Mouse (Mus musculus) lung, embryonic 16.5 days (tissue): ENCODE data around the gene Sowahb. TPM values are rescaled to one million over a fixed set of nuclear protein-coding genes. Genes with fewer than 3 reads are reported as not detected.
A peak's percentile ranks its signal among the peaks of the same experiment; 100 is the strongest.

Experiments
- ATAC-seq: fragments of 200-750 bp; cut with Nextera tagmentation; 2 replicates; pipeline ENCODE4 v1.8.0; 2017; ENCODE audit warnings: low read depth, mild to moderate bottlenecking, moderate library complexity
- H3K27ac ChIP-seq: fragments of 300-500 bp; sonication (generic); 2 replicates; pipeline ENCODE4 v1.5.1; 2014; ENCODE audit warnings: mild to moderate bottlenecking, control low read depth, low read length
- H3K27me3 ChIP-seq: fragments of 300-500 bp; sonication (generic); 2 replicates; pipeline ENCODE4 v1.6.1; 2014; ENCODE audit warnings: low read depth, low read length, mixed read lengths; ENCODE audit not compliant: control insufficient read depth, insufficient read depth
- H3K36me3 ChIP-seq: fragments of 300-500 bp; sonication (generic); 2 replicates; pipeline ENCODE4 v1.6.1; 2014; ENCODE audit warnings: low read length; ENCODE audit not compliant: control insufficient read depth, insufficient read depth
- H3K4me1 ChIP-seq: fragments of 300-500 bp; sonication (generic); replicated peaks from 2 replicates; pipeline ENCODE4 v1.6.1; 2014; ENCODE audit warnings: low read length, mixed read lengths; ENCODE audit not compliant: control insufficient read depth, insufficient read depth
- H3K4me2 ChIP-seq: fragments of 300-500 bp; sonication (generic); 2 replicates; pipeline ENCODE4 v1.6.1; 2014; ENCODE audit warnings: low read depth, low read length, control low read depth
- H3K4me3 ChIP-seq: fragments of 300-500 bp; sonication (generic); 2 replicates; pipeline ENCODE4 v1.5.1; 2014; ENCODE audit warnings: mild to moderate bottlenecking, low read length, control low read depth
- H3K9ac ChIP-seq: fragments of 300-500 bp; sonication (generic); 2 replicates; pipeline ENCODE4 v1.6.1; 2014; ENCODE audit warnings: low read length, control low read depth
- H3K9me3 ChIP-seq: fragments of 300-500 bp; sonication (generic); 2 replicates; pipeline ENCODE4 v1.6.1; 2016; ENCODE audit warnings: low read length; ENCODE audit not compliant: control insufficient read depth
- WGBS: fragments of 180-500 bp; shearing (Covaris S2); extraction: QIAGEN DNeasy Blood & Tissue Kit; methylation state at CpG from one replicate; pipeline ENCODE4 v1.1.7; 2014; 5-methylcytosine and 5-hydroxymethylcytosine counted together
- polyA plus RNA-seq: library from polyadenylated mRNA; unstranded; fragments of >200 nt; fragmentation: Nextera tagmentation; extraction: Ambion mirVana; gene quantifications from 2 replicates; pipeline ENCODE4 v1.2.1, GENCODE M21; 2015

Gene Sowahb
- polyA plus RNA-seq, 1 experiment from 2014 or later, result 1.2 TPM

GRCm38 (mm10) chr5:93077661-93078323 is 33.0 kb upstream of the Sowahb start:
- Histone ChIP-seq H3K36me3 (no peaks in the 10 kb centered on the region), H3K27ac (no peak overlapping the region)

GRCm38 (mm10) chr5:93060865-93061264 is 16.0 kb upstream of the Sowahb start:
- Histone ChIP-seq H3K9me3 (no peaks in the 10 kb centered on the region), H3K36me3 (no peaks in the 10 kb centered on the region), H3K4me3 (no peak overlapping the region), H3K4me2 (no peak overlapping the region), H3K4me1 (no peaks in the 10 kb centered on the region), H3K27ac (no peak overlapping the region), H3K27me3 (no peaks in the 10 kb centered on the region), H3K9ac (no peak overlapping the region)
- WGBS, result 78% methylated on average over 4 of the region's 4 CpGs
- ATAC-seq, result no peak

More at GRCm38 (mm10) chr5:93077661-93078323, 33.0 kb upstream of the Sowahb start:
- no peak for ATAC-seq
- no peak overlapping the region for H3K4me3 ChIP-seq
- H3K4me1 ChIP-seq, result no peaks in the 10 kb centered on the region; the same call in 1 of the 2 replicates
- no peak overlapping the region for H3K9ac ChIP-seq
- no peaks in the 10 kb centered on the region for H3K27me3 ChIP-seq
- no peak overlapping the region for H3K4me2 ChIP-seq
- H3K9me3 ChIP-seq, result no peaks in the 10 kb centered on the region
- WGBS, result 60% methylated on average over 7 of the region's 7 CpGs

DNA sequence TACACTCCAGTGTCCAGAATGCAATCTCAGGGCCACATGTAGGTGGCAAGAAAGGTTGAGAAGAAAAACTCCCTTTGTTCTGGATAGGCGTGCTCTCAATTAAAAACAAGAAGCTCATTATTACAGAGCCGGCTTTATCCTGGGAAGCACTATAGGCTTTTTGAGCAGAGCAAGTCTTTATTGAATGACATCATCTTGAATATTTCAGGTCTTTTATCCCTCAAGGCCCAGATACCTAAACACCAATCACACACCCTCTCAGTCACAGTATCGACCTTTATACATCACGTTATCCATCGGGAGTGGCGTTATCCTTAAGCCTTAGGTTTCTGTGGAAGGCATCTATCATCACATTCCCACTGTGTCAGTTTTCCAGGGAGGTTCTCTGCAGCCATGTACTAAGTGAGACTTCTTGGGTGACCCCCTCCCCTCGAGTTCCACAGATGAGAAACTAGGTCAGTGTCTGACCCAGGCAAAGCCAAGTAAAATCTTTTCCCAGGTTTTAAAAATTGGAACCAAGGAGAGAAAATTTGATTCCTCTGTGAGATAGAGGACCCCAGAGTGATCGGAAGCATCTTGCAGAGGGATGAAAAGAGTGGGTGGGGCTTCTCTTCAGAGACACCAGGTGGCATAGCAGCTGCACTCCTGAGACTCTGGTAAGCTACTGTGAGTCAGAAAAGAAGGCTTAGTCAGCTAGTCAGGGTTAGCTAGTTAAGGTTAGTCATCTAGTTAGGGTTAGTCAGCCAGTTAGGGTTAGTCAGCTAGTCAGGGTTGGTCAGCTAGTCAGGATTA is 9.0 kb upstream of the Sowahb start:
- WGBS, result 52% methylated on average over 8 of the region's 8 CpGs

DNA sequence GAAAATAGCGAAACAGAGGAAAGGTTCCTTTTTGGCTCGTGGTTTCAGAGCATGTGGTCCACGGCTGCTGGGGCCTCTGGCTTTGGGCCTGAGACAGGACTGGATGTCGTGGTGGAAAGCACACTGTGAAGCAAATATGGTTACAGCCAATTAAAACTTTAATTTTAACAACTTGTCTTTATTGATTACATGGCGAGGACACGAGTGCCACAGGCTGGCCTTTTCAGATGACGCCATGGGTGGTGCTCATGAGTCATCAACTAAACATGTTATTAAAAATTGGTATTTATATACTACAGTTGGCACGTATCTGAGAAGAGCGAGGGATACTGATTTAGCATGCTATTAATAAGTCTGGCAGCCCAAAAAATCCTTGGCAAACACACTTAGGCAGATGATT is 7.1 kb upstream of the Sowahb start:
- no peak overlapping the region for H3K27ac ChIP-seq
- H3K4me2 ChIP-seq, result no peak overlapping the region
- no peak overlapping the region for H3K4me3 ChIP-seq
- peaks cover under 1% of the 10 kb centered on the region; the same call in 1 of the 2 replicates for H3K27me3 ChIP-seq
- ATAC-seq, result no peak
- 62% methylated on average over 9 of the region's 9 CpGs for WGBS
- no peaks in the 10 kb centered on the region; the same call in 1 of the 2 replicates for H3K4me1 ChIP-seq
- no peaks in the 10 kb centered on the region for H3K9me3 ChIP-seq
- H3K9ac ChIP-seq, result no peak overlapping the region
- H3K36me3 ChIP-seq, result no peaks in the 10 kb centered on the region

More for the DNA sequence above, 9.0 kb upstream of the Sowahb start:
- Histone ChIP-seq H3K9ac (no peak overlapping the region), H3K36me3 (no peaks in the 10 kb centered on the region), H3K4me2 (no peak overlapping the region), H3K9me3 (no peaks in the 10 kb centered on the region), H3K27ac (no peak overlapping the region), H3K4me3 (no peak overlapping the region), H3K27me3 (no peaks in the 10 kb centered on the region; the same call in 1 of the 2 replicates), H3K4me1 (no peaks in the 10 kb centered on the region; the same call in 1 of the 2 replicates)
- ATAC-seq, result no peak

DNA sequence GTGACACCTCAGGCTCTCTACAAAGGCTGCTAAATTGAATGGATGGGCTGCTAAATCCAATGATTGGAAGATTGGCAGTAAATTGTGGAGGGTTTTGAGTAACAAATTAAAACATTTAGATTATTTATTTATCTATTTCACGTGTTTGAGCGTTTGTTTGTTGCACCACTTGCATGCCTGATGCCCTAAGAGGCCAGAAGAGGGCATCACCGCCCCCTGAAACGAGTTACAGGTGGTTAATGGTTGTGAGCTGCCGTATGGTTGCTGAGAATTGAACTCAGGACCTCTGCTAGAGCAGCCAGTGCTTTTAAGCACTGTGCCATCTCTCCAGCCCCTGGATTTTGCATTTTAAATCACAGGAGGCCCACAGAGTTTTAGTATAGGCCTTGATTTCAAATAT is 6.2 kb upstream of the Sowahb start:
- Histone ChIP-seq H3K27ac (no peak overlapping the region), H3K4me1 (no peaks in the 10 kb centered on the region; the same call in 1 of the 2 replicates), H3K9me3 (no peaks in the 10 kb centered on the region), H3K4me2 (no peak overlapping the region), H3K9ac (no peak overlapping the region), H3K36me3 (no peaks in the 10 kb centered on the region), H3K27me3 (peaks cover 8% of the 10 kb centered on the region), H3K4me3 (no peak overlapping the region)
- WGBS, result 47% methylated on average over 5 of the region's 5 CpGs
- no peak for ATAC-seq

GRCm38 (mm10) chr5:93049971-93050370 is 5.1 kb upstream of the Sowahb start:
- WGBS, result 69% methylated on average over 1 of the region's 1 CpGs
- no peak overlapping the region for H3K4me3 ChIP-seq
- no peak for ATAC-seq
- no peaks in the 10 kb centered on the region for H3K9me3 ChIP-seq
- H3K36me3 ChIP-seq, result no peaks in the 10 kb centered on the region
- H3K27me3 ChIP-seq, result peaks cover 17% of the 10 kb centered on the region
- peaks cover 5% of the 10 kb centered on the region for H3K4me1 ChIP-seq
- no peak overlapping the region for H3K27ac ChIP-seq
- no peak overlapping the region for H3K9ac ChIP-seq
- H3K4me2 ChIP-seq, result no peak overlapping the region

DNA sequence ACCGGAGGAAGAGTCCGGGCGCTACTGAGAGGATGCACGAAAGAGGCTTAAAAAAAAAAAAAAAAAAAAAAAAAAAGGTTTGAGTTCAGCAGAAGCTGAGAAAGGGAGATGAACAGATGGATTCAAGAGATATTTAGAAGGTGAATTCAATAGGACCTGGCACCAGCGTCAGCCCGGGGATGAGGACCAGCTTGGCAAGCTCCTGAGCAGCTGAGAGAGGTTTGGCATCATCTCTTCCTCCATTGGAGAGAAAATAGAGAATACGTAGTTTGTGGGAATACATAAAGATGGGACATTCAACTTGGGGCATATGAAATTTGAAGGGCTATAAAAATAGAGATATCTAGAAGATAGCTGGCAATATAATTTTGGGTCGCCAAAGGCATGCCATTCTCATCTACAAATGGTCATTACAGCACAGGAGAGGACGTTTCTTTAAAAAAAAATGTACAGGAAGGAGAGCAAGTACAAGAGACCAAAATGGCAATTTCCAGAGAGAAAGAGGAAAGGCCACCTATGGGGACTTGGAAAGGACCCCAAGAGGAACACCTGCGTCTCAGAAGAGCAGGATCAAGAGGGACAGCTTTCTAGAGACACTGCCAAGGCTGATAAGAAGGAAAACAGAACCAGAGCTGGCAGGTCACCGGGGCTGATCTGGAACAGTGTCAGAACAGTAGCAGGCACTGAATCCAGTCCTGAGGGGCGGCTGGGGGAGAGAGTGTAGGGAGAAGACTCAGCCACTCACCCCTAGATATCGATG is 3.8 kb upstream of the Sowahb start:
- peaks cover 17% of the 10 kb centered on the region for H3K4me1 ChIP-seq
- no peak overlapping the region for H3K9ac ChIP-seq
- no peaks in the 10 kb centered on the region for H3K9me3 ChIP-seq
- H3K27me3 ChIP-seq, result peaks cover 30% of the 10 kb centered on the region
- H3K4me2 ChIP-seq, result no peak overlapping the region
- ATAC-seq, result no peak
- no peaks in the 10 kb centered on the region for H3K36me3 ChIP-seq
- WGBS, result 64% methylated on average over 13 of the region's 13 CpGs
- H3K4me3 ChIP-seq, result no peak overlapping the region
- H3K27ac ChIP-seq, result no peak overlapping the region

GRCm38 (mm10) chr5:93046306-93046845 is 1.6 kb upstream of the Sowahb start:
- no peaks in the 10 kb centered on the region for H3K9me3 ChIP-seq
- ATAC-seq, result no peak
- H3K4me3 ChIP-seq, result no peak overlapping the region
- H3K27ac ChIP-seq, result no peak overlapping the region
- 44% methylated on average over 5 of the region's 5 CpGs for WGBS
- H3K9ac ChIP-seq, result no peak overlapping the region
- no peaks in the 10 kb centered on the region for H3K36me3 ChIP-seq
- H3K4me1 ChIP-seq, result peaks cover 26% of the 10 kb centered on the region
- peaks cover 41% of the 10 kb centered on the region for H3K27me3 ChIP-seq
- H3K4me2 ChIP-seq, result no peak overlapping the region

DNA sequence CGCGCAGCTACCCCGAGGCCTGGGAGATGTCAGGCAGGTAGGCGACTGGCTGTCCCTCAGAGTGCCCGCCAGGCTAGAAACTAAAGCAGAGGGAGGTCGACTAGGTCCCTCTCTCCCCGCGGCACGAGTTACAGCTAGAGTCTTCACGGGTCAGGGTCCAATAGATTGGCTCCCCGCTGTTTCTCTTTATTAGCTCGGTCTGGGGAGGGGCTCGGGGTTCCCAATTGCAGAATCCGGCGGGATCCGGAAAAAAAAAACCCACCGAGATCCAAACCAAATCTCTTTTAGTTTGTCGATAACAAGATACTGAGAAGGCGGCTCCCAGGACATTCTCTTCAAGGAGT is 521 bp upstream of the Sowahb start:
- peak overlapping the region; percentile 63 for H3K9ac ChIP-seq
- H3K4me2 ChIP-seq, result peak overlapping the region; percentile 89
- peaks cover 41% of the 10 kb centered on the region for H3K27me3 ChIP-seq
- H3K9me3 ChIP-seq, result no peaks in the 10 kb centered on the region
- peak overlapping the region; percentile 62 for H3K4me3 ChIP-seq
- H3K27ac ChIP-seq, result 0 out of 2 replicates have a peak overlapping the region, but pooled peaks have one; percentile 21
- peaks cover 28% of the 10 kb centered on the region for H3K4me1 ChIP-seq
- 2% methylated on average over 19 of the region's 19 CpGs for WGBS
- H3K36me3 ChIP-seq, result no peaks in the 10 kb centered on the region
- no peak for ATAC-seq
